Mouse (Mus musculus): Measurements from ENCODE around the gene Qrich2.

Qrich2 gene

DNA sequence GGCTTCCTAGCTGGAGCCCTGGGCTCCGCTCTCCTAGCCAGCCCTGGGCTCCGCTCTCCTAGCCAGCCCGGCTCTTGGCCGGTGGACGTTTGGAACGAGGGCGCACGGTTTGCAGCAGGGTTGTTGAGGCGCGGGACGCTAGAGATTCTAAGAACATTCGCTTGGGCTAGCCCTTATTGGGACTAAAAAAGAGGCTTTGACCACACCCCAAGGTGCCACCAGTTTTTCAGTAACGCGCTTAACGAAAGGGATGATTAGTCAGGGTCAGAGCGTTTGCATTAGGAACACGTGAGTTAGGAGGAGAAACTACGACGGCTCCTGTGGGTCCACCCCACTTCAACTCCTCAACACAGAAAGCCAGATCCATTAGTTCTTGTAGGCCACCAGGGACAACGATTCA is at the start of gene Qrich2:
TSS of gene Qrich2 (minus strand) at position 101 of the 400 bp plus-strand sequence.
- no peak for TF ChIP-seq GATA4 (IDR thresholded peaks at IDR 0.05; ENCODE audit: insufficient replicate concordance, low read length)

DNA sequence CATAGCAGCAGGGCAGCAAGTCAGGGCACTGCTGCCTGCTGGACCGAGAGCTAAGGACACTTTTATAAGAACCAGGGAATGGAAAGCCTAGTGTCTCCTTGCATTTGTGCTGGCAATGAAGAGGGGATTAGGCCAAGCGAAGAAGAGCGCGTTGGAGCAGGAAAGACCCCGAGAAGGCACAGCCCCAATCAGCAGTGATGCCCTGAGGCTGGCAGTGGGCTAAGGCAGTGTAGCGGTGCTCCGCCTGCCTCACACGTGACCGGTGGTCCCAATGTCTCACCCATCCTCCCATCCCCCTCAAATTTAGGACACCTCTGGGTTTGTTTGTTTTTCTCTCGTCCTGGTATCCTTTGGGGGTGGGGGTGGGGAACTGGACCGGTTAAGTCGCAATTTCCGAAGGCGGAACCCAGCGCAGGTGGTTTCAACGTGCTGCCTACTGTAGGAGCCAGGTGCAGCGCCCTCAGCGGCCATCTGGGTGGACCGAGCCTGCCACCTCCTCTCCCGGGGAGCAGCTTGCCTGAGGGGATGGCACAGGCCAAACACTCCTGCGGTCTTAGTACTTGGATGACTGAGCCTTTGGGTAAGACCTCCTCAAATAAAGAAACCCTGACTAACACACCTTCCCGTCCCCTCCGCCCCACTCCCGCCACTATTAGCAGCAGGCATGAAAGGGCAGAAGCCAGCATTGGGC is 49.4 kb upstream of the Qrich2 start:
- no peak for TF ChIP-seq GATA4 (IDR thresholded peaks at IDR 0.05; ENCODE audit: insufficient replicate concordance, low read length)

GRCm38 (mm10) chr11:116513531-116514038 is 47.5 kb upstream of the Qrich2 start:
- no peak for TF ChIP-seq GATA4 (IDR thresholded peaks at IDR 0.05; ENCODE audit: insufficient replicate concordance, low read length)

- no peak for TF ChIP-seq GATA4 (IDR thresholded peaks at IDR 0.05; ENCODE audit: insufficient replicate concordance, low read length)
These were observed 46.9 kb upstream of the Qrich2 start for GRCm38 (mm10) chr11:116512987-116513386.

- TF ChIP-seq GATA4 (IDR thresholded peaks at IDR 0.05; ENCODE audit: insufficient replicate concordance, low read length) = no peak
These were observed 46.1 kb upstream of the Qrich2 start for GRCm38 (mm10) chr11:116512154-116512553.

- TF ChIP-seq GATA4 (IDR thresholded peaks at IDR 0.05; ENCODE audit: insufficient replicate concordance, low read length) = no peak
These were observed 45.3 kb upstream of the Qrich2 start for GRCm38 (mm10) chr11:116511301-116511868.

GRCm38 (mm10) chr11:116508689-116509088 is 42.6 kb upstream of the Qrich2 start:
- TF ChIP-seq GATA4 (IDR thresholded peaks at IDR 0.05; ENCODE audit: insufficient replicate concordance, low read length) = no peak

- no peak for TF ChIP-seq GATA4 (IDR thresholded peaks at IDR 0.05; ENCODE audit: insufficient replicate concordance, low read length)
These were observed 40.3 kb upstream of the Qrich2 start for GRCm38 (mm10) chr11:116506151-116506875.

- TF ChIP-seq GATA4 (IDR thresholded peaks at IDR 0.05; ENCODE audit: insufficient replicate concordance, low read length) = no peak
These were observed 39.5 kb upstream of the Qrich2 start for GRCm38 (mm10) chr11:116505573-116505972.

DNA sequence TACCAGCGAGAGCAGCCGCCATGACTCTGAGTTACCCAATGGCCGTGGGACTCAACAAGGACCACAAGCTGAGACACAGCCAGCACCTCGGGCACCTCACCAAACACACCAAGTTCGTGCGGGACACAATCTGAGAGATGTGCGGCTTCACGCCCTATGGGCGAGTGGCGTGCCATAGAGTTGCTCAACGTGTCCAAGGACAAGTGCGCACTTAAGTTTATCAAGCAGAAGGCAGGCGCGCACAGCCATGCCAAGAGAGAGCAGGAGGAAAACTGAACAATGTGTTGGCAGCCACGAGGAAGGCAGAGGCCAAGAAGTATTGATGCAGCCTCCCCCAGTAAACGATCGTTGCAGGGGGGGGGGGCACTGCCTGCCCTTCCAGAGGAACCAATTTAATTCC is 38.5 kb upstream of the Qrich2 start:
- TF ChIP-seq GATA4 (IDR thresholded peaks at IDR 0.05; ENCODE audit: insufficient replicate concordance, low read length) = no peak

DNA sequence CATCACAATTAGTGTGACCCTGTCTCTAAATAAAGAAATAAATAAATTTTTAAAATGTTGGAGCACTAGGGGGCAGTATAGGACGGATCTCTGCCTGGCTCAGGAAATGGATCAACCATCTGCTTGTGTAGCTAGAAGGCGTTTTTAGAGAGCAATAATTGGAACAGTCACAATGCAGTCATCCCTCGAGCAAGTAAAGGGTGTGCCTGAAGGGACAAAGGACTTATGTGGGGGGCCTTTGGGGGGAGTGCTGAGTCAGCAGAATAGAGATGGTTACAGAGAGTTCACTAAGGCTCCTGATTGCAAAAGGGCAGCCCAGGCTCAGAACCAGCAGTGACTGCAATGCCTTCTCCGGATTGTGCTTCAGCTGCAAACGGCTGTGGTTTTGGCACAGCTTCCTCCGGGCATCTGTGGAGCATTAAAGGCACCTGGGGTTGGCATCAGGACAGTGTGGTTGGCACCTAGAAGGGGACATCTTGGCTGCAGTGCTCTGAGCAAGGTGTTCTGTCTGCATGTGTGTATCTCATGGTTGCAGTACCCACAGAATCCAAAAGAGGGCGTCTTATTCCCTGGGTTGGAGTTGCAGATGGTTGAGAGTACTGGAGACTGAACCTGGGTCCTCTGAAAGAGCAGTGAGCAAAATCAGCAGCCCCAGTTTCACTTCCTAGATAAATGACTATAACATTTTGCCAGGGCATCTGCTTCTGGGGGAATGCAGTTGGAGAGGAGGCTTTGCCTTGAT is 35.1 kb upstream of the Qrich2 start:
- no peak for TF ChIP-seq GATA4 (IDR thresholded peaks at IDR 0.05; ENCODE audit: insufficient replicate concordance, low read length)

DNA sequence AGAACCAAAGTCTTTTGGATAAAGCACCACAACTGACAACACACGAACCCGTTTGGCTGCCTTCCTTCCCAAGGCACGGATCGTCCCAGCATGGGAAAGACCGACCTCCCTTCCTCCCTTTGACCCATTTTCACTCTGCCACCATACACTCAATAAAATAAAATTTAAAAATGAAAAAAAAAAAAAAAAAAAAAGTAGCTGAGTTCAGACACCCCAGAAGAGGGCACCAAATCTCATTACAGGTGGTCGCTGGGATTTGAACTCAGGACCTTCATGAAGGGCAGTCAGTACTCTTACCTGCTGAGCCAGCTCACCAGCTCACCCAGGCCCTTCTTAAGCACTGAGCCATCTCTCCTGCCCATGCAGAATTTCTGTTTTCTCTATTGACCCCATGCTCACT is 33.0 kb upstream of the Qrich2 start:
- TF ChIP-seq GATA4 (IDR thresholded peaks at IDR 0.05; ENCODE audit: insufficient replicate concordance, low read length) = no peak

- TF ChIP-seq GATA4 (IDR thresholded peaks at IDR 0.05; ENCODE audit: insufficient replicate concordance, low read length) = no peak
These were observed 32.6 kb upstream of the Qrich2 start for GRCm38 (mm10) chr11:116498596-116498995.

DNA sequence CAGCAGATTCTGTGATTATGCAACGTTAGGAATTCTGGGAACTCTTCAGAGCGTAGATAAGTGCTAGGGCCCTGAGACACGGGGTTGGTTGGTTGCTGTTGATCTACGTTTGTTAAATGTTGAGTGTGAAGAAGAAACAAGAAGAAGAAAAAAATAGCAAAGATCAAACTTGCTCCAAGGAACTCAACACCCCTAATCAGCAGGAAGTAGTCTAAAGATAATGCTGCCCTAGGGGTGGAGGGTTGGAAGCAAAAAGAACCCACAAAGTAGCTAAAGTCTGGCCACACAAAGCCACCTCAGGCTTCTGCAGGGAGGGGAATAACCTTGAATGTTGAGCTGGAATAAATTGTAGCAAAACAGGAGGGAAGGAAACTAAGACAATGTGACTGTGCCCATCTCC is 31.3 kb upstream of the Qrich2 start:
- TF ChIP-seq GATA4 (IDR thresholded peaks at IDR 0.05; ENCODE audit: insufficient replicate concordance, low read length) = no peak

DNA sequence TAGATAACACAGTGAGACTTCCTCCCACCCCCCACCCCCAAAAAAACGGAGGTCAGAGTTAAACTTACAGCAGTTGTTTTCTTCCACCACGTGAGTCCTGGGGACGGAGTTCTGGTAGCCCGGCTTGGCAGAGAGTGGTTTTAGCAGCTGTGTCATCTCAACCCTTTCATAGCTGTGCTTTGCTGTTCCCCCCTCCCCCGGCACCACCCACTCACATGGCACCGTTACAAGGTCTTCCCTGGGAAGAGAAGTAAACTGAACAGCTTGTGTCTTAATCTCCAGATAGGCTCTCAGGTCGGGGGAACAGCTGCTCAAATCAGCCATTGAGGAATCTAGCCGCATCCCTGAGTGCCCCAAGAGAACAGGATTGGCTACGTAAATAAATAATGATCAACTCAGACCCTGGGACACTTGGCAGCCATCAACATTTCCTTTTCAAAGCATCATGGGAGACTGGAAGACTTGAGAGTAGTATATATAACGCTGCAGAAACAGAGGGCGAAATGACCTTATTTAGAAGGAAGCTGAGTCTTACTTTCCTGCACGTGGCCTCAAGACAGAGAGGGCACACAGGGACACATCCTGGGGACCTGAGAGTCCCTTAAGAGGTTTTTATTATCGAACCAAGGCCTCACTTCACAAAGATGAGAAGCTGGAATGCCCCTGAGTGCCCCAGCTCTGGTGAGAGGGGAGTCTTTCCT is 28.6 kb upstream of the Qrich2 start:
- TF ChIP-seq GATA4 (IDR thresholded peaks at IDR 0.05; ENCODE audit: insufficient replicate concordance, low read length) = no peak
